Mouse (Mus musculus) embryonic fibroblast, embryonic 13.5 days (primary cell): ENCODE results near the gene Tjap1.

Source experiments
- CTCF ChIP-seq: IDR thresholded peaks from 2 replicates; pipeline ENCODE4 v1.5.1; 2011; ENCODE audit warnings: mild to moderate bottlenecking, control low read depth, low read length, moderate library complexity, borderline replicate concordance; ENCODE audit not compliant: insufficient read depth
- POLR2A ChIP-seq: IDR thresholded peaks from 2 replicates; pipeline ENCODE4 v1.6.1; 2011; ENCODE audit warnings: low read depth, mild to moderate bottlenecking, control low read depth, low read length, moderate library complexity

- TF ChIP-seq POLR2A (no peak), CTCF (no peak)
These were observed 40.6 kb downstream of the Tjap1 start for GRCm38 (mm10) chr17:46242274-46242673.
